Mouse (Mus musculus): Measurements from ENCODE around the gene Dapk3. TPM values are rescaled to one million over a fixed set of nuclear protein-coding genes. Genes with fewer than 3 reads are reported as not detected.

The Dapk3 gene
- polyA plus RNA-seq (2015; fragmentation: Nextera tagmentation; extraction: Ambion mirVana) = 16.6 and 17.8 TPM in 2 replicates

- H3K4me1 ChIP-seq (replicated peaks) = peaks cover 62% of the 10 kb centered on the region
- H3K4me3 ChIP-seq (replicated peaks) = peak within 1 kb of the TSS; percentile 76
- H3K9me3 ChIP-seq (replicated peaks) = no peaks in the 10 kb centered on the region
- ATAC-seq (ENCODE audit: insufficient read depth) = peak; percentile 92
- peak within 1 kb of the TSS; percentile 88 for H3K27ac ChIP-seq (replicated peaks)
- H3K4me2 ChIP-seq = peak within 1 kb of the TSS; percentile 87
- H3K9ac ChIP-seq = peak within 1 kb of the TSS; percentile 65
- peaks cover 82% of the 10 kb centered on the region for H3K36me3 ChIP-seq (replicated peaks)
- 4% methylated on average over 53 of the region's 53 CpGs for WGBS (ENCODE audit: insufficient replicate concordance)
- H3K27me3 ChIP-seq = no peaks in the 10 kb centered on the region
Observed at GRCm38 (mm10) chr10:81182336-81183333, at the start of gene Dapk3. Gene Dapk3 (plus strand): TSS chr10:81183005.

- peaks cover 2% of the 10 kb centered on the region for H3K36me3 ChIP-seq (replicated peaks)
- H3K27ac ChIP-seq (replicated peaks) = peak overlapping the region; percentile 99
- H3K9ac ChIP-seq = peak overlapping the region; percentile 99
- H3K4me3 ChIP-seq (replicated peaks) = peak overlapping the region; percentile 86
- H3K4me1 ChIP-seq (replicated peaks) = peaks cover 61% of the 10 kb centered on the region
- H3K9me3 ChIP-seq (replicated peaks) = no peaks in the 10 kb centered on the region
- peak overlapping the region; percentile 95 for H3K4me2 ChIP-seq
- no peaks in the 10 kb centered on the region for H3K27me3 ChIP-seq
- WGBS (ENCODE audit: insufficient replicate concordance) = 2% methylated on average over 16 of the region's 16 CpGs
- ATAC-seq (ENCODE audit: insufficient read depth) = 0 out of 2 replicates have a peak, but pooled peaks have one; percentile 2
Observed at GRCm38 (mm10) chr10:81134181-81134587, 48.6 kb upstream of the Dapk3 start.

DNA sequence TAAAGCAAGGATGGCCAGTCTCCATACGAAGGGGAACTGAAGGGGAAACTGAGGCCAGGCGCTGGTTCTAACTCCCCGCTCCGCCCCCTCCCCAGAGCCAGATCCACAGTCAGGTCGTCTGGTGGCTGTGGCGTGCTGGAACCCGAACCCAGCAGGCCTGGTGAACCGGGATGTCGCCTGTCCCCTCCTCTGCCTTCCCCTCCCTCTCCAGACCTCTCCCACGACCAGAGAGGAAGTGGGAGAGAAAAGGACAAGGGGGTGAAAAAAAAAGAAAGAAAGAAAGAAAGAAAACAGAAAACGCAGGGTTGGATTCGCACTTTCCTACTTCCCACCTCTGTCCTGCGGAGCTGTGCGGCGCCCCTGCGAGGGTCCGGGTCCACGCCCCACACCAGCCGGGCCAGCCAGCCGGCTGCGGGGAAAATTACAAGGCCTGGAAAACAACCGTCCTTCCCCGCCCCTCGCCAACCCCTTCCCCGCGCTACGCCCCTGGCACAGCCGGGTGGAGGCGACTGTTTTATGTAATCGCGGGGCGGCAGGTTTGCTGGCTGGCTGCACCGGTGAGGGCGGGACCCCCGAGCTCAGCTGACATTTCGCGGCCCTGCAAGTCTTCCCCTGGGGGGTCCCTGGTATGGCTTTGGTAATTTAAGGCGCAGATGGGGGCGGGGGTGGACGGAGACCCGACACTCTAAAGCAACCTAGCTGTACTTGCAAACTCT lies 47.7 kb upstream of the Dapk3 start, which contains the start of gene Zbtb7a:
Gene Zbtb7a (plus strand): TSS at position 255 of the 716 bp plus-strand sequence.
- peak within 1 kb of the TSS; percentile 86 for H3K4me3 ChIP-seq (replicated peaks)
- H3K27ac ChIP-seq (replicated peaks) = peak within 1 kb of the TSS; percentile 99
- H3K4me1 ChIP-seq (replicated peaks) = peaks cover 61% of the 10 kb centered on the region
- H3K9me3 ChIP-seq (replicated peaks) = no peaks in the 10 kb centered on the region
- ATAC-seq (ENCODE audit: insufficient read depth) = no peak
- no peaks in the 10 kb centered on the region for H3K27me3 ChIP-seq
- peaks cover 8% of the 10 kb centered on the region for H3K36me3 ChIP-seq (replicated peaks)
- under 1% methylated on average over 41 of the region's 41 CpGs for WGBS (ENCODE audit: insufficient replicate concordance)
- peak within 1 kb of the TSS; percentile 99 for H3K9ac ChIP-seq
- peak within 1 kb of the TSS; percentile 95 for H3K4me2 ChIP-seq

- WGBS (ENCODE audit: insufficient replicate concordance) = under 1% methylated on average over 86 of the region's 86 CpGs
- ATAC-seq (ENCODE audit: insufficient read depth) = peak; percentile 68
- peak overlapping the region; percentile 99 for H3K9ac ChIP-seq
- H3K4me1 ChIP-seq (replicated peaks) = peaks cover 61% of the 10 kb centered on the region
- peaks cover 13% of the 10 kb centered on the region for H3K36me3 ChIP-seq (replicated peaks)
- peak overlapping the region; percentile 86 for H3K4me3 ChIP-seq (replicated peaks)
- peak overlapping the region; percentile 99 for H3K27ac ChIP-seq (replicated peaks)
- no peaks in the 10 kb centered on the region for H3K27me3 ChIP-seq
- H3K9me3 ChIP-seq (replicated peaks) = no peaks in the 10 kb centered on the region
- H3K4me2 ChIP-seq = peak overlapping the region; percentile 95
Observed at GRCm38 (mm10) chr10:81135831-81136705, 46.7 kb upstream of the Dapk3 start.

- WGBS (ENCODE audit: insufficient replicate concordance) = under 1% methylated on average over 48 of the region's 50 CpGs
- H3K4me2 ChIP-seq = peak overlapping the region; percentile 95
- H3K4me3 ChIP-seq (replicated peaks) = peak overlapping the region; percentile 86
- peaks cover 67% of the 10 kb centered on the region for H3K4me1 ChIP-seq (replicated peaks)
- H3K9me3 ChIP-seq (replicated peaks) = no peaks in the 10 kb centered on the region
- H3K9ac ChIP-seq = peak overlapping the region; percentile 99
- H3K27me3 ChIP-seq = no peaks in the 10 kb centered on the region
- ATAC-seq (ENCODE audit: insufficient read depth) = peak; percentile 5; the same call in 1 of the 2 replicates
- peak overlapping the region; percentile 99 for H3K27ac ChIP-seq (replicated peaks)
- H3K36me3 ChIP-seq (replicated peaks) = peaks cover 20% of the 10 kb centered on the region
Observed at GRCm38 (mm10) chr10:81136706-81137231, 46.0 kb upstream of the Dapk3 start.

GRCm38 (mm10) chr10:81137252-81138130 lies 45.3 kb upstream of the Dapk3 start:
- Histone ChIP-seq H3K4me3 (replicated peaks) (peak overlapping the region; percentile 86), H3K27ac (replicated peaks) (peak overlapping the region; percentile 99), H3K4me2 (peak overlapping the region; percentile 95), H3K27me3 (no peaks in the 10 kb centered on the region), H3K9ac (peak overlapping the region; percentile 99), H3K4me1 (replicated peaks) (peaks cover 75% of the 10 kb centered on the region), H3K9me3 (replicated peaks) (no peaks in the 10 kb centered on the region), H3K36me3 (replicated peaks) (peaks cover 27% of the 10 kb centered on the region)
- under 1% methylated on average over 74 of the region's 89 CpGs for WGBS (ENCODE audit: insufficient replicate concordance)
- peak; percentile 75 for ATAC-seq (ENCODE audit: insufficient read depth)

GRCm38 (mm10) chr10:81138131-81138782 lies 44.5 kb upstream of the Dapk3 start:
- H3K27me3 ChIP-seq = no peaks in the 10 kb centered on the region
- peak overlapping the region; percentile 86 for H3K4me3 ChIP-seq (replicated peaks)
- peaks cover 35% of the 10 kb centered on the region for H3K36me3 ChIP-seq (replicated peaks)
- H3K4me2 ChIP-seq = peak overlapping the region; percentile 92
- H3K27ac ChIP-seq (replicated peaks) = peak overlapping the region; percentile 88
- no peaks in the 10 kb centered on the region for H3K9me3 ChIP-seq (replicated peaks)
- WGBS (ENCODE audit: insufficient replicate concordance) = 0% methylated on average over 24 of the region's 24 CpGs
- H3K4me1 ChIP-seq (replicated peaks) = peaks cover 78% of the 10 kb centered on the region
- no peak for ATAC-seq (ENCODE audit: insufficient read depth)
- H3K9ac ChIP-seq = peak overlapping the region; percentile 84

DNA sequence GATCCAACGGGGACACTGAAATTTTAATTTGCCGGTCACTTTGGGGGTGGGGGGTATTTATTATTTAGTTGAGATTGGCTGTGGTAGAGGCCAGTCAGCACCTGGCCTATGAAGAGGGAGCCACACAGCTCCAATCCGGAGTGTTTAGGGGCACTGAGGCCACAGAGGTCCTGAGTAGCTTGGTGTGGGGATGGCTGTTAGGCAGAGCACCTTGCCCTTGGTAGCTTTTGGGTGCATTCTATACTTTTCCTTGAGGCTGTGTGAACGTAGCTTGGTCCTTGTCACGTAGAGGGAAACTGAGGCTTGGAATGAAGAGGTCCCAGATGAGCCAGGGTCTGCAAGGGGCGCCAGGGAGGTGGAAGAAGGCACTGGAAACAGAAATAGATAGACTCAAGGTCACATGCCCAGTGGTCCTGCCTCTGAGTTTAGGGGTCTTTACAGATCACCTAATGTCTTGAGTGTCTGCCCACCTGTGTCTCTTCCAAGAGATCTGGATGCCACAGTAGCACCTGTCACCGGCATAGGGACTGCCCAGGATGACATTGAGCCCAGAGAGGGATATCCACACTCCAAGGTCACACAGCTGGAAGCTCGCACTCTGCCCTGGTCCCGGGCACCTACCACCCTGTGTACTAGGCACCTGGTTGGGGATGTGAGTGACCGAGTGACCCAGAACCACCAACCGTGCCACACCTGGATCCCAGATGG lies 43.8 kb upstream of the Dapk3 start:
- Histone ChIP-seq H3K36me3 (replicated peaks) (peaks cover 42% of the 10 kb centered on the region), H3K27me3 (no peaks in the 10 kb centered on the region), H3K4me1 (replicated peaks) (peaks cover 78% of the 10 kb centered on the region), H3K9me3 (replicated peaks) (no peaks in the 10 kb centered on the region), H3K9ac (peak overlapping the region; percentile 84), H3K4me3 (replicated peaks) (peak overlapping the region; percentile 86), H3K27ac (replicated peaks) (peak overlapping the region; percentile 88), H3K4me2 (peak overlapping the region; percentile 92)
- ATAC-seq (ENCODE audit: insufficient read depth) = no peak
- WGBS (ENCODE audit: insufficient replicate concordance) = 46% methylated on average over 11 of the region's 11 CpGs

GRCm38 (mm10) chr10:81139529-81139846 lies 43.3 kb upstream of the Dapk3 start:
- Histone ChIP-seq H3K36me3 (replicated peaks) (peaks cover 47% of the 10 kb centered on the region), H3K4me3 (replicated peaks) (peak overlapping the region; percentile 86), H3K4me1 (replicated peaks) (peaks cover 78% of the 10 kb centered on the region), H3K27ac (replicated peaks) (peak overlapping the region; percentile 88), H3K9ac (peak overlapping the region; percentile 84), H3K4me2 (peak overlapping the region; percentile 92), H3K27me3 (no peaks in the 10 kb centered on the region), H3K9me3 (replicated peaks) (no peaks in the 10 kb centered on the region)
- WGBS (ENCODE audit: insufficient replicate concordance) = 53% methylated on average over 4 of the region's 4 CpGs
- ATAC-seq (ENCODE audit: insufficient read depth) = no peak
